Mouse (Mus musculus): Measurements from ENCODE around the gene Jak2.

Jak2 gene

GRCm38 (mm10) chr19:29251191-29251957 lies at the start of gene Jak2:
TSS of gene Jak2 (plus strand) at chr19:29251828.
- peak; percentile 95 for DNase-seq

DNA sequence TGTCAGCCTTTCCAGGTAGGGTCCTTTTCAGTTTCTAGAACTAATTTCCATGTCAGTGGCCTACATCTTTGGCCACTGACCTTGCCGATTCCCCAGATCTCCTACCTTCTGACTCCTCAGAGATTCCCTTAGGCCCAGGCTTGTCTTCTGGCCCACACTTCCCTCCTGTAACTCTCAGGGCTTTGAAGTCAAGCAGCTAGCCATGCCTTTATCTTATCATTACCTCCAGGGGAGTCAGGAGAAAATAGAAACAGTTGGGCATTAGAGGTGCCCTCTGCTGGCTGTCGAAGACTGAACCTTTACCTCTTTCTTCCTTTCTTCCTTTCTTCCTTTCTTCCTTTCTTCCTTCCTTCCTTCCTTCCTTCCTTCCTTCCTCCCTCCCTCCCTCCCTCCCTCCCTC lies 48.3 kb upstream of the Jak2 start:
- no peak for DNase-seq

DNA sequence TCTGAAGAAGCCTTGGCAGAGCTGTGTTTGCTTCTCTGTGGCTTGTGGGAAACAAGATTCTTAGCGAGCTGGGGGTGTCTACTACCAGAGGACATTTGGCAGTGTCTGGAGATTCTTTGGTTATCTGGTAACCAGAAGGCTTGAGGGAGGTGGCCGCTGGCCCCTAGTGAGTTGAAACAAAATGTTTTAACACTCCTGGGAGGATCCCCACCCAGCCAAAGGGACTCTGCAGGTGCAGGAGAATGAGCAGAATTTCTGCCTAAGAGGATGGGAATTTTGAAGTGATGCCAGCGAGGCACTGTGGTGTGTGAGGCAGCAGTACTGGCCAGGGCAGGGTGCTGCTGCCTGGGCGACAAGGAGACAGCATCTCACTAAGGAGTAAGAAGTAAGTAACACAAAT lies 47.0 kb upstream of the Jak2 start:
- no peak for DNase-seq

DNA sequence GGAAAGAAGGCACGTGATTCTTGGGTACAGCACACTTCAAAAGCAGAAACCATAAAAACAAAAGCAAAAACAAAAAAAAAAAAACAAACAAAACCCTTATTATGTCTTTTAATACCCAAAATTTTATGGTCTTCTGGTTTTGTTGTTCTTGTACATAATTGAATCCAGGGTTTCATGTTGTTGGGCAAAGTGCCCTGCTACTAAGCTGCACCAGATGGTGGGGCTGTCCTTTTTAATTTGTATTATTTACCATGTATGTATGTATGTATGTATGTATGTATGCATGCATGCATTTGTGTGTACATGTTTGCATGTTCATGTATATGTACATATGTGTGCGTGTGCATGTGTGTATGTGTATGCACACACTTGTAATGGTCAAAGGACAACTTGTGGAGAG lies 46.4 kb upstream of the Jak2 start:
- no peak for DNase-seq

DNA sequence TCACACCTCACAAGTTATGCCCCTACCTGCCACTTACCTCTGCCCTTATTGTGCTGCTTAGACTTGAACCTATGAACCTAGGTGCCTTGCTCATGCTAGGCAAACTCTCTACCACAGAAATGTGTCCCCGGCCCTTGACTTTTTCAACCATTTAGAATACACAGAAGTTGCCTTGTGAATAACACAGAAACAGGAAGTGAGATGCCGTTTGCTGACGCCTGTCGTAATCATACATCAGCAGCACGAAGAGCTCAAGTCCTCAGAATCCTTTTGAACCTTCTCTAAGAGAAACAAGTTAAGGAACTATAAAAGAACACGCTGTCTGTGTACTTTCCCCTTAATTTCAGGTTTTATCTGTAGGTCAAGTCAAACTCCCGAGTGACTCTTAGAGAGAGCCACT lies 41.7 kb upstream of the Jak2 start:
- no peak for DNase-seq

DNA sequence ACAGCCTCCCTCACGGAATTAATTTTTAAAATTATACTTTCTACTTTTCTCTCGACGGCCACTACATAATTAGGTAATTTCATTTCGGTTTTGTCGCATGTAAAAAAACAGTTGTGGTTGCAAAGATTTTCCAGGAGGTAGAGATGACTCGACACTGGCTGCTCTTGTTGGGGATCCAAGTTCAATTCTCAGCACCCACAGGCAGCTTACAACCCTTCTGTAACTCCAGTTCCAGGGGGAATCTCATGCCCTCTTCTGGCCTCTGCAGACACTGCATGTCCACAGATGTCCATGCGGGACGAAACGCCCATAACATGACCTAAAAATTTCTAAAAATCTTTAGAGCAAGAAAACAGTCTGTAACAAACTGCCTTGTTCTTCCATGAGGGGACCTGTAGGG lies 41.3 kb upstream of the Jak2 start:
- DNase-seq = no peak

DNA sequence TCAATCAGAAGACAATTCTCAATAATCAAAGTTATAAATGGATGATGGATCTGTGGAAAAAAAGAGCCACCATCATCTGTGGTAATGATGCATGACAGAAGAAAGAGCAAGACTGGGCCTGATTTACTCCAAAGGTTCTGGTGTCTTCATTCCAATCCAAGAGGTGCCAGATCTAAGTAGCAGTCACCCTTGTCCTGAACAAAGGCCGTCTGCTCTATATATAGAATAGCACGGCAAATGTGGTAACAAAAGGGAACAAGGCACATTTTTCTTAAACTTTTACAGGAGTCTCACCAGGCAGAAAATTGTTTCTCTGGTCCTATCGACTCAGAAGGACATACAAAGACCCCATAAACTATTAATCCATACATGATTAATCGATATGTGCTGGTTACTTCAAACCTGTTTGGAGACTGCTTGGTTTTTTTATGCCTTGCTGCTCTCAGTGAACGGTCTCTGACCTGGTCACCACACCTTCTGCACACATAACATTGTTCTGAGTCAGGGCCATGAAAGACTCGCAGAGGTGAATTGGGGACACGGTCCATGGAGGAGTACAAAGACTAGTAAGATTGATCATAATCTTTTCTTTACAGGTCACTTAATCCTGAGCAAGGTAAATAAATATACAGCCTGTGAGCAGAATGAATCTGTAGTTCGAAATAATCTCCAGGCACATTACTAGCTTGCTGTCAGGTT lies 35.7 kb upstream of the Jak2 start:
- no peak for DNase-seq

- no peak for DNase-seq
These were observed 29.8 kb upstream of the Jak2 start for GRCm38 (mm10) chr19:29221867-29222266.

GRCm38 (mm10) chr19:29224968-29225367 lies 26.7 kb upstream of the Jak2 start:
- no peak for DNase-seq

DNA sequence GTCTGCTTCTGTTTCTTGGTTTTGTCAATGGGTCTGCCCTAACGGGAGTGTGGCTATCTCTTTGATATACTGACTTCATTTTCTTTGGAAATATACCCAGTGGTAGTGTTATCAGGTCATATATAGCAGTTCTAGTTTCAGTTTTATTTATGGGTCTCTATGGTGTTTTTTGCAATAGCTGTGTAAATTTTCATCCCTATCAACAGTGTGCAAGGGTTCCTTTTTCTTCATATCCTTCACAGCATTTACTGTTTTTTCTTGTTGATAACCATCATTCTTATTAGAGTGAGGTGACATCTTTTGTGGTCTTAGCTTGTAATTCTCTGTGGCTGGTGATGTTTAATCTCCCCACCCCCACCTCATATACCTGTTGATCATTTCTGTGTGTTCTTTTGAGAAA lies 24.6 kb upstream of the Jak2 start:
- DNase-seq = no peak

DNA sequence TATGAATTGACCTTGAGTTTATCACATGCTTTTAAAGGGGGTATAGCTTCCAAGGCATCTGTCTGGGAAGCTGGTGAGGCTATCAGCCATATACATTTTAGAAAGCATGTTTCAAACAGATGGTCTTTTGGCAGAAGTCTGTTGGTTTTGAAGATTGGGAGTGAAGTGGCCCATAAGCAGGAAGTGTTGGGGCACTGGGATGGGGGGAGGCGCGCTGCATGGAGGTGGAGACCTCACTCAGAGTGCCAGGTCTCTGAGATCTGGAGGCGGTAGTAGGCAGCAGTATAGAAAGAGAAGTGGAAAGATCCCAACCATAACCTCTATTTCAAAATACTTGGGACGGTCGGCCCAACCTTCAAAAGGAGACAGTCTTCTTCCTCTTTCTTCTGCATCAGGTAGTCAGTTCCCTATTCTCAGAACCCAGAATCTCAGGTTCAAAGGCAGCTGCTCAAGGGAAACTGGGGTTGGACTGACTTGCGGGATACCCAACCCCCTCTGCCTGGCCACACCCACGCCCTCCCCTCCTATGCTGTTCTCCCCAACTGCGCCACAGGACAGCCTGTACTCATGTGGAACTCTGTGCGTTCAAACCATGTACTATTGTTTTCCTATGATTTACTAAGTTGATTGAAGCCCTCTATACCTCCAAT lies 23.6 kb upstream of the Jak2 start:
- no peak for DNase-seq

DNA sequence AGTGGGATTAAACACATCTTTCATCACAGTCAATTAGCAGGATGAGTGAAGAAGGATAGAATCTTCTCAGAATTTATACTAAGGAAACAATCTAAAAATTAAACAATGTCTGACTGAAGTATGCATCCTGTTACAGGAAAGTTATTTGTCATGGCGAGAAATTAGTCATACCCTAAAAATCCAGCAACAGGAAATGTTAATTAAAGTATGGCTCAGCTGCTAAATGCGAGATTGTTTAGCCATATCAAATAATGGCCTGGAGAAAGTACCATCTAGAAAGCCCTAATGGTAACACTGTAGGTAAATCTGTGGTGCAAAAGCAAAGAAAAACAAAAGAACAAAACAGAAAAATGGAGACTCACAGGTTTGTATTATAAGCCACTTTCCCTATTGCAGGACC lies 22.6 kb upstream of the Jak2 start:
- DNase-seq = no peak

- DNase-seq = no peak
These were observed 18.9 kb upstream of the Jak2 start for GRCm38 (mm10) chr19:29232738-29233137.

DNA sequence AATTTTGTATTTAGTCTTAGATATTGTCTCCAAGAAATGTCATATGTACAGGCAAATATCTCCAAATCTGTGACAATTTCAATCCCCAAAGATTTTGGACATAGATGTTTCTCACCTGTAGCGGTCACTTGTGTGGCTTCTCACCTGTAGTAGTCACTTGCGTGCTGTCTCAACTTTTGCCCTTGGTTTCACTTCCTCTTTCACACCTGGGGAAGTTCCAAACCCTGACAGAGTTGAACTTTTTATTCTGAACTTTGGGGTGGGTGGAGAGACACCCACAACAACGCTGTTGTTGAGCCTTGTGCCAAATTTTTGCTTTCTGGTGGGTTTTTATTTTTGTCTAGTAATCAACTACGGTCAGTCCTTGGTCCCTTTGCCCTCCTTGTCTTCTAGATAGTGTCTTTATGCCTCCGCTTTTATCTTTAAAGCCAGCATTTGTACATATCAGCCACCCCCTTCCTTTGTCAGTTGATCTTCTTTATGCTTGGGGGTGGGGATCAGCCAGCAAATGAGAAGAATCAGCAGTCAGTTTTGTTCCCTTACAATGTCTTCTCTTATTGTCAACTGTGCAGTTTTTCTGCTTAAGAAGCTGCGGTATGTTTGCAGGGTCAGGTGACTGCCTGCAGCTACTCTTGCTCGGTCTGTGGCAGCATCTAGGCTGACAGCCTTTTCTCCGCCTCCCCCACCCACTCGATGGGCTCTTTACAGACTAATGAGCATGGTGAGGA lies 14.8 kb upstream of the Jak2 start:
- no peak for DNase-seq

DNA sequence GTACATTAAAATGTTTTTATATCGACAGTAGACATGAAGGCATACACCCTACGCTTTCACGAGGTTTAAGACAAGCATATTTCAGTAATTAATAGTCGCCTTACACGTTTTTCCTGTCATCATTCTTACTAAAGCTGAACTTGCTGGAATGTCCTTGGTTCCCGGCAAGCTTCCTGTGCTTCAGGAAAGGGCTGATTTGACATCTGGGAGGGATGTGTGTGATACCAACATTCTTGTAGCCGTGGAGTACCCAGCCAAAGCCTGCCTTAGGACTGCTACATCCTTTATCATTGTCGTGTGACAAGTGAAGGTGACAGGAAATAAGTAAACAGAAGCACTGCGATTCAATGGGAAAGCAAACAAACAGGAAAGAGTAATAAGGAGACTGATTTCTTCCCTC lies 13.5 kb upstream of the Jak2 start:
- DNase-seq = no peak

- no peak for DNase-seq
These were observed 12.0 kb upstream of the Jak2 start for GRCm38 (mm10) chr19:29239513-29240235.

GRCm38 (mm10) chr19:29240676-29241075 lies 11.0 kb upstream of the Jak2 start:
- no peak for DNase-seq

DNA sequence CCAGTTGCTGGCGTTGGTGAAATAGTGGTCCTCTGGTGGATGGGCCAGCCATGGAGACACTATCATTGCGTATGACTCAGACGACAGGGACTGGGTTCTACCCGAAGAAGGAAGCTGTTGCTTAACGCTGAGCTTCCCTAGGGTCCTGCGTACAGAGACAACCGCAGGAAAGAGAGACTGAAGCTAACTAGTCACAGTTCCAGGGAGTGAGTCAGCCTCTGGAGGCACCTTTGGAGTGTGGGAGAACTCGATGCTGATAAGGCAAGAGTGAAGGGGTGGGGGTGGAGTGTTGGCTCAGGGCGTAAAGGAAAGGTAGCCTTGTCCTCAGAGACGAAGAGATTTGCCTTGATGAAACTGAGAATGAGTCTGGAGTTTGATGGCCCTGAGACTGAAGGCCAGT lies 10.0 kb upstream of the Jak2 start:
- DNase-seq = no peak

GRCm38 (mm10) chr19:29249933-29250332 lies 1.7 kb upstream of the Jak2 start:
- no peak for DNase-seq

DNA sequence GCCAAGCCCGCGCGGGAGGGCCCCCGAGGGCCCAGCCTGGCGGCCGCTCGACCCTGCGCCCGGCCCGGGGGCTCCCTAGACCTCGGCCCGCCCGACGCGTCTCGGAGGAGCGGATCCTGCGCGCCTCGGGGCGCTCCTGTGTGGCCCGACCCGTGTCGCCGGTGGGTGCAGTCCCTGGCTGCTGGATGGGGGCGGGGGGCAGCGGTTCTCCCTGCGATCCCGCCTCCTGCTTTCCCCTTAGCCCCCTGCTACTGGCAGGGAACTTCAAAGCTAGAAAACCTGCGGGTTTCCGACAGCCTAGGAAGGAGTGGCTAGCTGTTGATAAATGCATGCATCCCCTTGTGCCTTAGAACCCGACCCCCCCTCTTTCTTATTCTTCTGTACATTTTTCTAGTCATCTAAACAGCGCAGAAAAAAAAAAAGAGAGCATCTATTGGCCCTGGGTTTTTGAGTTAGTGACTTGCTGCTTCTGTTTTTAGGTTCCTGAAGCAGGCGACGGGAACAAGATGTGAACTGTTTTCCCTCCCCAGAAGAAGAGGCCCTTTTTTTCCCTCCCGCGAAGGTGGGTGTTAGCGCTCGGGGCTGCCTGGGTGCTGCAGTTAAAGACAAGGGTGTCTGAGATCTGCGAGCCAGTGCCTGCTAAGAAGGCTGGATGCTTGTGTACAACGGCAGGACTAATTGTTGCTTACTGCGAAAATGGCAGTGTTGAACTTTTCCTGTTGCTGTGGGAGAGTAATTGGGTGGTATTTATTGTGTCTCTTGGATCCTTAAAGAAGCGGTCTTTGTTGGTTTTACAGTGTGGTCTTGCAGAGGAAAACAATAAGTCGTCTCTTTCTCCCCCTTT lies 552 bp downstream of the Jak2 start:
- no peak for DNase-seq

- no peak for DNase-seq
These were observed 1.4 kb downstream of the Jak2 start for GRCm38 (mm10) chr19:29252831-29253545.
